Mouse (Mus musculus): ENCODE measurements at regions not wholly inside any gene's neighbourhood (a gene's known extent, or its start where the extent isn't known, plus 50 kb on each side); places are given as distances from the start of the nearest gene placed in this dataset.
A peak's percentile ranks its signal among the peaks of the same experiment; 100 is the strongest.

DNA sequence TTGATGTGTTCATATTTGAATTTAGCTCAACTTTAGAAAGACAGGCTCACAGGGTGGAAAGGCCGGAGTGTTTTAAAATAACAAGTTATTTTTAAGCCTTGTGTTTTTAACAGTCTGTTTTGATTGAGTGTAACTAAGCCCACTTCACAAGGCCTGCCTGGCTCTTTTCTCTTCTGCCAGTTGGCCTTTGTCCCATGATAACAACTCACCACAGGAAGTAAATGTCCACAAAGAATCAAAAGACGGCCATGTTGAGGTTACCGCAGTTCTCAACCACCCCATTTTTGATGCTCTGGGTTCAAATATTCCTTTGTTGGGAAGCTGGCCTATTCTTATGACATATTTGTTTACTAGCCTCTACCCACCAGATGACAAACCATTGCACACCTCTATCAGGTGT lies 423.7 kb upstream of the Ercc4 start:
- Histone ChIP-seq H3K4me1 (ENCODE audit: insufficient read depth) (no peaks in the 10 kb centered on the region), H3K27me3 (ENCODE audit: insufficient read depth, low read length) (no peaks in the 10 kb centered on the region), H3K27ac (ENCODE audit: low read depth) (no peak overlapping the region), H3K36me3 (ENCODE audit: insufficient read depth) (no peaks in the 10 kb centered on the region), H3K9ac (no peak overlapping the region), H3K4me2 (no peak overlapping the region), H3K4me3 (ENCODE audit: low read depth, low read length) (no peak overlapping the region), H3K9me3 (ENCODE audit: low read depth, low read length) (no peaks in the 10 kb centered on the region)
- TF ChIP-seq CTCF (IDR thresholded peaks at IDR 0.05; ENCODE audit: low read depth), result no peak
- 0 out of 2 replicates have a peak, but pooled peaks have one; percentile 14 for ATAC-seq (ENCODE audit: insufficient read depth)
- DNase-seq, result peak; percentile 45
- 55% methylated on average over 3 of the region's 3 CpGs for WGBS

DNA sequence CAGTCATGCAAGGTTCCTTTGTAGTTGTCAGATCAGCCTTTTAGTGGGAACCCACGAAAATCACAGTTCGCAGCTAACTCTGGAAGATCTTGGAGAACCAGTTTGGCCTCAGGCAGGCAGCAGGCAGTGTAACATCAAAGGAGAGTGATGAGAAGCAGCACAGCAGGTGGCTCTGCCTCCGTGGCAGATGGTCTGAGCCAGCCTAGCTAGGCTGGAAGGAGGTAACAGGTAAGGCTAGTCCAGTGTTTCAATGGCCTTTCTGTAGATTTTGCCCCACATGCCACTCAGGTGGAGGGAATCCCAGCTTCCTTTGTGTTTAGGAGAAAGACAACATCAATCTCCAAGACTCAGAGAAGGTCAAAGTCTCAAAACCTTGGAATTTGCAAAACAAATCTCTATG lies 417.7 kb upstream of the Ercc4 start:
- H3K4me2 ChIP-seq, result no peak overlapping the region
- no peaks in the 10 kb centered on the region for H3K9me3 ChIP-seq (ENCODE audit: low read depth, low read length)
- no peaks in the 10 kb centered on the region for H3K4me1 ChIP-seq (ENCODE audit: insufficient read depth)
- no peak overlapping the region for H3K27ac ChIP-seq (ENCODE audit: low read depth)
- no peak overlapping the region for H3K4me3 ChIP-seq (ENCODE audit: low read depth, low read length)
- H3K9ac ChIP-seq, result no peak overlapping the region
- no peak for ATAC-seq (ENCODE audit: insufficient read depth)
- no peak for DNase-seq
- H3K36me3 ChIP-seq (ENCODE audit: insufficient read depth), result no peaks in the 10 kb centered on the region
- WGBS, result 31% methylated on average over 3 of the region's 3 CpGs
- no peaks in the 10 kb centered on the region for H3K27me3 ChIP-seq (ENCODE audit: insufficient read depth, low read length)
- TF ChIP-seq CTCF (IDR thresholded peaks at IDR 0.05; ENCODE audit: low read depth), result no peak

- ATAC-seq (ENCODE audit: insufficient read depth) (no peak), DNase-seq (no peak)
- no peaks in the 10 kb centered on the region for H3K4me1 ChIP-seq (ENCODE audit: insufficient read depth)
- 31% methylated on average over 4 of the region's 5 CpGs for WGBS
- H3K4me2 ChIP-seq, result no peak overlapping the region
- no peaks in the 10 kb centered on the region for H3K9me3 ChIP-seq (ENCODE audit: low read depth, low read length)
- no peak overlapping the region for H3K27ac ChIP-seq (ENCODE audit: low read depth)
- H3K9ac ChIP-seq, result no peak overlapping the region
- H3K4me3 ChIP-seq (ENCODE audit: low read depth, low read length), result no peak overlapping the region
- no peaks in the 10 kb centered on the region for H3K27me3 ChIP-seq (ENCODE audit: insufficient read depth, low read length)
- TF ChIP-seq CTCF (IDR thresholded peaks at IDR 0.05; ENCODE audit: low read depth), result no peak
- no peaks in the 10 kb centered on the region for H3K36me3 ChIP-seq (ENCODE audit: insufficient read depth)
These were observed 416.7 kb upstream of the Ercc4 start for GRCm38 (mm10) chr16:12692739-12693292.

DNA sequence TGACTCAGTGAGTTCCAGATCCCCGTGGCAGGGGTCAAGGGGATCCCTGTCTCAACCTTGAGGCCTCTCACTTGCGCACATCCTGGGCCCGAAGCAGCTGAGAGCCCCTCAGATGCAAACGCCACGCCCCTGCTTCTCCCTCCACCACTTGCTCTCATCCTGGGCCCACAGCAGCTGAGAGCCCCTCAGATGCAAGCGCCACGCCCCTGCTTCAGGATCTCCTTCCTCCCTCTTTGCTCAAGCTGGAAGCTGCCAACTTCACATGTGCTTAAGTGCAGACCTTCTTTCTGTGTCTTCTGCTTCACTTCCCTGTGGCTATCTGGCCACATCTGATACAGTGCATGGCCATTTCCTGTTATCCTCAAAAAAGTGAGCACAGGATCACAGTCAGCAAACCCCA lies 416.1 kb upstream of the Ercc4 start:
- ATAC-seq (ENCODE audit: insufficient read depth) (no peak), DNase-seq (no peak)
- Histone ChIP-seq H3K27ac (ENCODE audit: low read depth) (no peak overlapping the region), H3K9me3 (ENCODE audit: low read depth, low read length) (no peaks in the 10 kb centered on the region), H3K4me1 (ENCODE audit: insufficient read depth) (no peaks in the 10 kb centered on the region), H3K9ac (no peak overlapping the region), H3K36me3 (ENCODE audit: insufficient read depth) (no peaks in the 10 kb centered on the region), H3K4me2 (no peak overlapping the region), H3K4me3 (ENCODE audit: low read depth, low read length) (no peak overlapping the region), H3K27me3 (ENCODE audit: insufficient read depth, low read length) (no peaks in the 10 kb centered on the region)
- 44% methylated on average over 7 of the region's 7 CpGs for WGBS
- TF ChIP-seq CTCF (IDR thresholded peaks at IDR 0.05; ENCODE audit: low read depth), result no peak

GRCm38 (mm10) chr16:12694646-12695045 lies 414.8 kb upstream of the Ercc4 start:
- ATAC-seq (ENCODE audit: insufficient read depth), result no peak
- TF ChIP-seq CTCF (IDR thresholded peaks at IDR 0.05; ENCODE audit: low read depth), result no peak
- no peaks in the 10 kb centered on the region for H3K27me3 ChIP-seq (ENCODE audit: insufficient read depth, low read length)

GRCm38 (mm10) chr16:12696939-12697621 lies 412.4 kb upstream of the Ercc4 start:
- ATAC-seq (ENCODE audit: insufficient read depth) (peak; percentile 95), DNase-seq (peak; percentile 90)
- H3K4me3 ChIP-seq (ENCODE audit: low read depth, low read length), result no peak overlapping the region
- no peaks in the 10 kb centered on the region for H3K4me1 ChIP-seq (ENCODE audit: insufficient read depth)
- no peak overlapping the region for H3K9ac ChIP-seq
- no peaks in the 10 kb centered on the region for H3K36me3 ChIP-seq (ENCODE audit: insufficient read depth)
- 27% methylated on average over 10 of the region's 10 CpGs for WGBS
- no peak overlapping the region for H3K4me2 ChIP-seq
- no peak for TF ChIP-seq CTCF (IDR thresholded peaks at IDR 0.05; ENCODE audit: low read depth)
- no peaks in the 10 kb centered on the region for H3K9me3 ChIP-seq (ENCODE audit: low read depth, low read length)
- no peak overlapping the region; the same call in 1 of the 2 replicates for H3K27ac ChIP-seq (ENCODE audit: low read depth)
- no peaks in the 10 kb centered on the region for H3K27me3 ChIP-seq (ENCODE audit: insufficient read depth, low read length)

More at GRCm38 (mm10) chr16:12694646-12695045, 414.8 kb upstream of the Ercc4 start:
- no peak overlapping the region for H3K4me3 ChIP-seq (ENCODE audit: low read depth, low read length)
- H3K9me3 ChIP-seq (ENCODE audit: low read depth, low read length), result no peaks in the 10 kb centered on the region
- no peak overlapping the region for H3K9ac ChIP-seq
- H3K36me3 ChIP-seq (ENCODE audit: insufficient read depth), result no peaks in the 10 kb centered on the region
- no peak overlapping the region for H3K27ac ChIP-seq (ENCODE audit: low read depth)
- DNase-seq, result no peak
- no peaks in the 10 kb centered on the region for H3K4me1 ChIP-seq (ENCODE audit: insufficient read depth)
- WGBS, result 79% methylated on average over 3 of the region's 3 CpGs
- no peak overlapping the region for H3K4me2 ChIP-seq

- no peak for DNase-seq
- no peak for ATAC-seq (ENCODE audit: insufficient read depth)
- H3K4me1 ChIP-seq (ENCODE audit: insufficient read depth), result no peaks in the 10 kb centered on the region
- WGBS, result 74% methylated on average over 5 of the region's 5 CpGs
- H3K27ac ChIP-seq (ENCODE audit: low read depth), result no peak overlapping the region
- H3K4me3 ChIP-seq (ENCODE audit: low read depth, low read length), result no peak overlapping the region
- H3K27me3 ChIP-seq (ENCODE audit: insufficient read depth, low read length), result no peaks in the 10 kb centered on the region
- no peak overlapping the region for H3K9ac ChIP-seq
- H3K9me3 ChIP-seq (ENCODE audit: low read depth, low read length), result no peaks in the 10 kb centered on the region
- no peaks in the 10 kb centered on the region for H3K36me3 ChIP-seq (ENCODE audit: insufficient read depth)
- H3K4me2 ChIP-seq, result no peak overlapping the region
- no peak for TF ChIP-seq CTCF (IDR thresholded peaks at IDR 0.05; ENCODE audit: low read depth)
These were observed 409.9 kb upstream of the Ercc4 start for GRCm38 (mm10) chr16:12699557-12699956.

Data from lung, embryonic 14.5 days (tissue).